8 mouse cellular contexts compared by ENCODE assay signal in genomic region chr10:77152178-77152621, GRCm38 (mm10). TPM values are rescaled to one million over a fixed set of nuclear protein-coding genes. Genes with fewer than 3 reads are reported as not detected.
DNase-seq lines count a peak whose midpoint lies in the region; ATAC-seq lines count a peak whose summit lies in the region.

No protein-coding gene starts in this region.

- peak; percentile 51 for DNase-seq in testis, postnatal 10 days (ENCODE audit: low spot score)
- no peak for DNase-seq in testis, postnatal 14 days (ENCODE audit: low spot score)
- DNase-seq in gastrocnemius, postnatal 14 days: no peak
- DNase-seq in gastrocnemius, adult 18-20 months (ENCODE audit: low spot score): no peak

- H3K9me3 ChIP-seq in forebrain, embryonic 15.5 days: no peaks in the 10 kb centered on the region
- no peaks in the 10 kb centered on the region for H3K9me3 ChIP-seq in limb, embryonic 12.5 days
- no peaks in the 10 kb centered on the region for H3K9me3 ChIP-seq in stomach, embryonic 15.5 days

- no peak overlapping the region for H3K4me2 ChIP-seq in forebrain, embryonic 15.5 days (replicated peaks)
- H3K4me2 ChIP-seq in limb, embryonic 12.5 days: no peak overlapping the region
- no peak overlapping the region for H3K4me2 ChIP-seq in stomach, embryonic 15.5 days

- H3K36me3 ChIP-seq in forebrain, embryonic 15.5 days: no peaks in the 10 kb centered on the region
- H3K36me3 ChIP-seq in limb, embryonic 12.5 days: no peaks in the 10 kb centered on the region
- H3K36me3 ChIP-seq in stomach, embryonic 15.5 days: no peaks in the 10 kb centered on the region

- peak; percentile 74 for ATAC-seq in forebrain, embryonic 15.5 days (replicated peaks)
- ATAC-seq in limb, embryonic 12.5 days (ENCODE audit: insufficient number of reproducible peaks, insufficient read depth, low FRiP score, low TSS enrichment, low read depth): 0 out of 2 replicates have a peak, but pooled peaks have one; percentile 30
- peak; percentile 61 for ATAC-seq in stomach, embryonic 15.5 days (ENCODE audit: insufficient read depth, low FRiP score, low read depth)
- ATAC-seq in inflammation-experienced regulatory T-cells, adult 6 months: no peak

- H3K4me3 ChIP-seq in forebrain, embryonic 15.5 days: no peak overlapping the region
- H3K4me3 ChIP-seq in limb, embryonic 12.5 days (replicated peaks): no peak overlapping the region
- H3K4me3 ChIP-seq in stomach, embryonic 15.5 days (replicated peaks): no peak overlapping the region

- WGBS in forebrain, embryonic 15.5 days: 8% methylated on average over 2 of the region's 2 CpGs
- WGBS in limb, embryonic 12.5 days: 36% methylated on average over 2 of the region's 2 CpGs
- 33% methylated on average over 2 of the region's 2 CpGs for WGBS in stomach, embryonic 15.5 days

- peaks cover 33% of the 10 kb centered on the region for H3K4me1 ChIP-seq in forebrain, embryonic 15.5 days
- H3K4me1 ChIP-seq in limb, embryonic 12.5 days (replicated peaks): peaks cover 40% of the 10 kb centered on the region
- peaks cover 34% of the 10 kb centered on the region for H3K4me1 ChIP-seq in stomach, embryonic 15.5 days

- peak overlapping the region; percentile 65 for H3K27ac ChIP-seq in forebrain, embryonic 15.5 days (replicated peaks)
- peak overlapping the region; percentile 45; the same call in 1 of the 2 replicates for H3K27ac ChIP-seq in limb, embryonic 12.5 days
- H3K27ac ChIP-seq in stomach, embryonic 15.5 days: no peak overlapping the region

- H3K9ac ChIP-seq in forebrain, embryonic 15.5 days (replicated peaks): no peak overlapping the region
- H3K9ac ChIP-seq in limb, embryonic 12.5 days (replicated peaks): no peak overlapping the region
- no peak overlapping the region for H3K9ac ChIP-seq in stomach, embryonic 15.5 days

- intact Hi-C loops in gastrocnemius, postnatal 14 days (cut with DNase I; ENCODE audit: low total_unique reads): no loop called here

- H3K27me3 ChIP-seq in forebrain, embryonic 15.5 days: no peaks in the 10 kb centered on the region
- H3K27me3 ChIP-seq in limb, embryonic 12.5 days: peaks cover 2% of the 10 kb centered on the region
- H3K27me3 ChIP-seq in stomach, embryonic 15.5 days (replicated peaks): no peaks in the 10 kb centered on the region

RNA-seq across cellular contexts. Expression of gene Col18a1, which starts 14.1 kb away (rescaled TPM):
- polyA plus RNA-seq in forebrain, embryonic 15.5 days (2015; fragmentation: Nextera tagmentation; extraction: Ambion mirVana): 23.5 and 23.8 TPM in 2 replicates
- 104 and 105 TPM in 2 replicates for polyA plus RNA-seq in limb, embryonic 12.5 days (2016; fragmentation: Nextera tagmentation; extraction: Ambion mirVana)
- 70.3 and 79.2 TPM in 2 replicates for polyA plus RNA-seq in stomach, embryonic 15.5 days (2015; fragmentation: Nextera tagmentation; extraction: Ambion mirVana)
- total RNA-seq in gastrocnemius, postnatal 14 days (2021): 10 to 100 TPM; 20.2 to 24.5 TPM
- 1 to 10 TPM; 5.2 to 6.6 TPM for total RNA-seq in gastrocnemius, adult 18-20 months (2021)
- polyA plus RNA-seq in inflammation-experienced regulatory T-cells, adult 6 months (2017; shearing (Covaris generic)): under 1 TPM in 2 of 3 experiments, not detected in 1; 0.09 to 0.11 TPM

Comparison
In these comparisons a context has a peak if more than half of its experiments do, and no peak if none do; other contexts are left out.
1. RNA of gene Col18a1, which starts 14.1 kb away (polyA plus RNA-seq): 104 to 105 TPM in limb, embryonic 12.5 days, 70.3 to 79.2 TPM in stomach, embryonic 15.5 days and 23.5 to 23.8 TPM in forebrain, embryonic 15.5 days; 0.09 to 0.11 TPM in inflammation-experienced regulatory T-cells, adult 6 months; every median in the first group is over 10 times any median in the second.